Mouse (Mus musculus): ENCODE results near the gene Hoxb8.

The Hoxb8 gene

GRCm38 (mm10) chr11:96281855-96282570 is at the start of gene Hoxb8:
Hoxb8 (plus strand) TSS chr11:96281905.
- DNase-seq (ENCODE audit: low spot score): no peak

- no peak for DNase-seq (ENCODE audit: low spot score)
Observed at GRCm38 (mm10) chr11:96234906-96235305, 46.8 kb upstream of the Hoxb8 start.

GRCm38 (mm10) chr11:96240211-96240610 is 41.5 kb upstream of the Hoxb8 start:
- DNase-seq (ENCODE audit: low spot score): no peak

- no peak for DNase-seq (ENCODE audit: low spot score)
Observed at GRCm38 (mm10) chr11:96250901-96251300, 30.8 kb upstream of the Hoxb8 start.

- no peak for DNase-seq (ENCODE audit: low spot score)
Observed at GRCm38 (mm10) chr11:96251480-96252031, 30.1 kb upstream of the Hoxb8 start.

GRCm38 (mm10) chr11:96252541-96253120 is 29.1 kb upstream of the Hoxb8 start:
- DNase-seq (ENCODE audit: low spot score): no peak

- no peak for DNase-seq (ENCODE audit: low spot score)
Observed at GRCm38 (mm10) chr11:96254221-96254620, 27.5 kb upstream of the Hoxb8 start.

GRCm38 (mm10) chr11:96255111-96255995 is 26.4 kb upstream of the Hoxb8 start:
- DNase-seq (ENCODE audit: low spot score): no peak

- no peak for DNase-seq (ENCODE audit: low spot score)
Observed at GRCm38 (mm10) chr11:96255996-96256445, 25.7 kb upstream of the Hoxb8 start.

- DNase-seq (ENCODE audit: low spot score): no peak
Observed at GRCm38 (mm10) chr11:96257141-96257540, 24.6 kb upstream of the Hoxb8 start.

- no peak for DNase-seq (ENCODE audit: low spot score)
Observed at GRCm38 (mm10) chr11:96259038-96259437, 22.7 kb upstream of the Hoxb8 start.

GRCm38 (mm10) chr11:96259511-96259910 is 22.2 kb upstream of the Hoxb8 start:
- no peak for DNase-seq (ENCODE audit: low spot score)

- no peak for DNase-seq (ENCODE audit: low spot score)
Observed at GRCm38 (mm10) chr11:96260310-96260970, 21.3 kb upstream of the Hoxb8 start.

GRCm38 (mm10) chr11:96261323-96261890 is 20.3 kb upstream of the Hoxb8 start:
- no peak for DNase-seq (ENCODE audit: low spot score)

GRCm38 (mm10) chr11:96262262-96262830 is 19.4 kb upstream of the Hoxb8 start:
- no peak for DNase-seq (ENCODE audit: low spot score)

- no peak for DNase-seq (ENCODE audit: low spot score)
Observed at GRCm38 (mm10) chr11:96263636-96264389, 17.9 kb upstream of the Hoxb8 start.

GRCm38 (mm10) chr11:96264390-96265020 is 17.2 kb upstream of the Hoxb8 start:
- no peak for DNase-seq (ENCODE audit: low spot score)

- DNase-seq (ENCODE audit: low spot score): no peak
Observed at GRCm38 (mm10) chr11:96265954-96266353, 15.8 kb upstream of the Hoxb8 start.

GRCm38 (mm10) chr11:96267021-96267920 is 14.4 kb upstream of the Hoxb8 start:
- no peak for DNase-seq (ENCODE audit: low spot score)

Measured in left cerebral cortex, adult 11 months (tissue).